Mouse (Mus musculus): ENCODE results near the gene 2410004P03Rik. TPM values are rescaled to one million over a fixed set of nuclear protein-coding genes. Genes with fewer than 3 reads are reported as not detected.

Gene 2410004P03Rik
- polyA plus RNA-seq, 1 experiment: 0.04 TPM

- Histone ChIP-seq H3K4me2 (ENCODE audit: low read depth) (peak overlapping the region; percentile 82), H3K36me3 (ENCODE audit: control insufficient read depth, insufficient read depth) (no peaks in the 10 kb centered on the region), H3K27me3 (ENCODE audit: control insufficient read depth, insufficient read depth, insufficient read length) (no peaks in the 10 kb centered on the region), H3ac (ENCODE audit: control insufficient read depth, insufficient read length) (peak overlapping the region; percentile 46), H3K79me2 (ENCODE audit: control insufficient read depth, insufficient read depth) (no peaks in the 10 kb centered on the region), H3K4me3 (peak overlapping the region; percentile 52)
- peak in 1 of 3 experiments; percentile 8 for TF ChIP-seq MYOD1 (IDR thresholded peaks at IDR 0.05; ENCODE audit: control insufficient read depth in 1 of 3, insufficient read length in 2 of 3, low read depth in 2 of 3)
- no peak for TF ChIP-seq POLR2A (IDR thresholded peaks at IDR 0.05; ENCODE audit: insufficient read length, low read depth)
Observed at GRCm38 (mm10) chr12:17000628-17001027, 10.9 kb downstream of the 2410004P03Rik start.

GRCm38 (mm10) chr12:16999739-17000497 is 11.6 kb downstream of the 2410004P03Rik start, which contains the start of gene Pqlc3:
Gene Pqlc3 (minus strand): TSS chr12:17000408.
- H3K79me2 ChIP-seq (ENCODE audit: control insufficient read depth, insufficient read depth): no peaks in the 10 kb centered on the region
- H3ac ChIP-seq (ENCODE audit: control insufficient read depth, insufficient read length): peak within 1 kb of the TSS; percentile 46
- H3K36me3 ChIP-seq (ENCODE audit: control insufficient read depth, insufficient read depth): no peaks in the 10 kb centered on the region
- peak within 1 kb of the TSS; percentile 82 for H3K4me2 ChIP-seq (ENCODE audit: low read depth)
- peak within 1 kb of the TSS; percentile 52 for H3K4me3 ChIP-seq
- H3K27me3 ChIP-seq (ENCODE audit: control insufficient read depth, insufficient read depth, insufficient read length): no peaks in the 10 kb centered on the region
- peak; percentile 83 for TF ChIP-seq POLR2A (IDR thresholded peaks at IDR 0.05; ENCODE audit: insufficient read length, low read depth)
- TF ChIP-seq POLR2AphosphoS2 (IDR thresholded peaks at IDR 0.05; ENCODE audit: insufficient read length, low read depth): peak; percentile 92
- no peak for TF ChIP-seq TCF3 (IDR thresholded peaks at IDR 0.05; ENCODE audit: insufficient read length, low read depth)
- TF ChIP-seq MYOG (IDR thresholded peaks at IDR 0.05; ENCODE audit: control insufficient read depth in 1 of 3, insufficient read depth in 1 of 3, insufficient read length in 2 of 3, low read depth in 2 of 3): peak in 1 of 3 experiments; percentile 31

- H3K79me2 ChIP-seq (ENCODE audit: control insufficient read depth, insufficient read depth): no peaks in the 10 kb centered on the region
- no peaks in the 10 kb centered on the region for H3K27me3 ChIP-seq (ENCODE audit: control insufficient read depth, insufficient read depth, insufficient read length)
- peaks cover 1% of the 10 kb centered on the region for H3K36me3 ChIP-seq (ENCODE audit: control insufficient read depth, insufficient read depth)
- peak overlapping the region; percentile 82 for H3K4me2 ChIP-seq (ENCODE audit: low read depth)
- peak overlapping the region; percentile 46 for H3ac ChIP-seq (ENCODE audit: control insufficient read depth, insufficient read length)
- peak overlapping the region; percentile 52 for H3K4me3 ChIP-seq
- TF ChIP-seq POLR2A (IDR thresholded peaks at IDR 0.05; ENCODE audit: insufficient read length, low read depth) (no peak), TCF3 (IDR thresholded peaks at IDR 0.05; ENCODE audit: insufficient read length, low read depth) (no peak), E2F4 (IDR thresholded peaks at IDR 0.05; ENCODE audit: insufficient read depth) (no peak), CEBPB (IDR thresholded peaks at IDR 0.05; ENCODE audit: insufficient read depth, poor library complexity, severe bottlenecking) (no peak), POLR2AphosphoS2 (IDR thresholded peaks at IDR 0.05; ENCODE audit: insufficient read length, low read depth) (no peak), MAX (IDR thresholded peaks at IDR 0.05; ENCODE audit: low read depth) (no peak), MYOD1 (IDR thresholded peaks at IDR 0.05; ENCODE audit: control insufficient read depth in 1 of 3, insufficient read length in 2 of 3, low read depth in 2 of 3) (no peak), TCF12 (IDR thresholded peaks at IDR 0.05; ENCODE audit: insufficient read depth, poor library complexity, severe bottlenecking) (no peak), REST (IDR thresholded peaks at IDR 0.05; ENCODE audit: insufficient read depth, insufficient read length) (no peak), USF1 (IDR thresholded peaks at IDR 0.05; ENCODE audit: low read depth) (no peak), SRF (IDR thresholded peaks at IDR 0.05; ENCODE audit: control insufficient read depth, insufficient read length, low read depth) (no peak), MYOG (IDR thresholded peaks at IDR 0.05; ENCODE audit: control insufficient read depth in 1 of 3, insufficient read depth in 1 of 3, insufficient read length in 2 of 3, low read depth in 2 of 3) (no peak)
Observed at GRCm38 (mm10) chr12:16999146-16999545, 12.4 kb downstream of the 2410004P03Rik start.

GRCm38 (mm10) chr12:16996886-16997462 is 14.6 kb downstream of the 2410004P03Rik start:
- Histone ChIP-seq H3K79me2 (ENCODE audit: control insufficient read depth, insufficient read depth) (no peaks in the 10 kb centered on the region), H3K36me3 (ENCODE audit: control insufficient read depth, insufficient read depth) (peaks cover 23% of the 10 kb centered on the region), H3K27me3 (ENCODE audit: control insufficient read depth, insufficient read depth, insufficient read length) (no peaks in the 10 kb centered on the region), H3ac (ENCODE audit: control insufficient read depth, insufficient read length) (no peak overlapping the region), H3K4me3 (no peak overlapping the region), H3K4me2 (ENCODE audit: low read depth) (no peak overlapping the region)
- TF ChIP-seq POLR2AphosphoS2 (IDR thresholded peaks at IDR 0.05; ENCODE audit: insufficient read length, low read depth) (peak; percentile 49), POLR2A (IDR thresholded peaks at IDR 0.05; ENCODE audit: insufficient read length, low read depth) (no peak)

- no peak overlapping the region for H3K4me2 ChIP-seq (ENCODE audit: low read depth)
- TF ChIP-seq SRF (IDR thresholded peaks at IDR 0.05; ENCODE audit: control insufficient read depth, insufficient read length, low read depth) (no peak), POLR2AphosphoS2 (IDR thresholded peaks at IDR 0.05; ENCODE audit: insufficient read length, low read depth) (no peak), REST (IDR thresholded peaks at IDR 0.05; ENCODE audit: insufficient read depth, insufficient read length) (no peak)
- no peaks in the 10 kb centered on the region for H3K27me3 ChIP-seq (ENCODE audit: control insufficient read depth, insufficient read depth, insufficient read length)
- no peak overlapping the region for H3ac ChIP-seq (ENCODE audit: control insufficient read depth, insufficient read length)
- peaks cover 24% of the 10 kb centered on the region for H3K36me3 ChIP-seq (ENCODE audit: control insufficient read depth, insufficient read depth)
- H3K4me3 ChIP-seq: no peak overlapping the region
- H3K79me2 ChIP-seq (ENCODE audit: control insufficient read depth, insufficient read depth): no peaks in the 10 kb centered on the region
Observed at GRCm38 (mm10) chr12:16996281-16996680, 15.2 kb downstream of the 2410004P03Rik start.
